In the genomic region with DNA sequence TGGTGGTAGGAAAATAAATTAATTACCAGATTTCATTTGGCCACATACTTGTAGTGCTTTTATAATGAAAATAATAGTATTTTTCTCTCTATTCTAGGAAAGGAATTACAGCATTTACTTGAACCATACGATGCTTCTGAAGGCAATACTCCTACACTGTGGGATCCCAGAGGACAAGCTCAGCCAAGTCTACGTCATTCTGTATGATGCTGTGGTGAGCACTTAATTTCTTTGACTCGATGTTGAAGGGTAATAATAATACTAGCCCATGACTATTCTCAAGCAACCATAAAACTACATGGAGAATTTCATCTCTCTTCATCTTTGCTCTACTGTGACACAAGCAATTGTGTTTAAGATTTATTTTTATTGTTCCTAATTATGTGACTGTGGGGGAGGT, we compare ENCODE assay signal across 16 mouse cellular contexts.
"Had no signal": no experiment of that assay in that cellular context is flagged by ENCODE, and none has a peak within 500 bp of the region (broad histone marks: within the 10 kb centered on the region; RNA-seq: fewer than 3 reads in every experiment).

No protein-coding gene starts in this region.

- DNase-seq: kidney, adult 2 months; kidney, postnatal 14 days; layer of hippocampus, adult 9-11 months; layer of hippocampus, postnatal 36 days; liver, embryonic 13.5 days; liver, postnatal 0 days; lung, postnatal 14 days; right cerebral cortex, adult 18-20 months; right cerebral cortex, postnatal 25 days; thymus, postnatal 36 days had no signal

- H3K27ac ChIP-seq: kidney, embryonic 15.5 days; limb, embryonic 15.5 days; liver, embryonic 13.5 days; lung, embryonic 15.5 days; macrophage had no signal

- H3K4me3 ChIP-seq: kidney, embryonic 15.5 days; limb, embryonic 15.5 days; liver, embryonic 13.5 days; lung, embryonic 15.5 days; megakaryocyte, embryonic 14.5 days had no signal

- ATAC-seq: intestine, embryonic 16.5 days; liver, postnatal 0 days had no signal

- H3K4me2 ChIP-seq: kidney, embryonic 15.5 days; limb, embryonic 15.5 days; liver, embryonic 13.5 days; lung, embryonic 15.5 days had no signal

- H3K9ac ChIP-seq: kidney, embryonic 15.5 days; limb, embryonic 15.5 days; liver, embryonic 13.5 days; liver, postnatal 0 days; lung, embryonic 15.5 days had no signal

- H3K4me1 ChIP-seq: kidney, embryonic 15.5 days; limb, embryonic 15.5 days; liver, embryonic 13.5 days; megakaryocyte, embryonic 14.5 days had no signal

- H3K27me3 ChIP-seq: kidney, embryonic 15.5 days; limb, embryonic 15.5 days; liver, embryonic 13.5 days; lung, embryonic 15.5 days; megakaryocyte, embryonic 14.5 days had no signal

- H3K9me3 ChIP-seq: kidney, embryonic 15.5 days; limb, embryonic 15.5 days; liver, embryonic 13.5 days; lung, embryonic 15.5 days; megakaryocyte, embryonic 14.5 days had no signal
